Mouse (Mus musculus) intestine, embryonic 16.5 days (tissue): ENCODE measurements around the gene Mipol1. TPM values are rescaled to one million over a fixed set of nuclear protein-coding genes. Genes with fewer than 3 reads are reported as not detected.
A peak's percentile ranks its signal among the peaks of the same experiment; 100 is the strongest.

ENCODE experiments used
- ATAC-seq: fragments of 200-750 bp; cut with Nextera tagmentation; 2 replicates; pipeline ENCODE4 v1.8.0; 2017; ENCODE audit warnings: moderate TSS enrichment, moderate library complexity
- H3K27ac ChIP-seq: fragments of 300-500 bp; sonication (generic); 2 replicates; pipeline ENCODE4 v1.5.1; 2014; ENCODE audit warnings: mild to moderate bottlenecking, low read length
- H3K27me3 ChIP-seq: fragments of 300-500 bp; sonication (generic); replicated peaks from 2 replicates; pipeline ENCODE4 v1.6.1; 2014; ENCODE audit warnings: low read length, control low read depth, mixed read lengths; ENCODE audit not compliant: control insufficient read depth, insufficient read depth
- H3K36me3 ChIP-seq: fragments of 300-500 bp; sonication (generic); 2 replicates; pipeline ENCODE4 v1.6.1; 2014; ENCODE audit warnings: low read length, control low read depth; ENCODE audit not compliant: control insufficient read depth, insufficient read depth
- H3K4me1 ChIP-seq: fragments of 300-500 bp; sonication (generic); 2 replicates; pipeline ENCODE4 v1.6.1; 2014; ENCODE audit warnings: low read length, control low read depth, mixed read lengths; ENCODE audit not compliant: control insufficient read depth, insufficient read depth
- H3K4me2 ChIP-seq: fragments of 300-500 bp; sonication (generic); 2 replicates; pipeline ENCODE4 v1.6.1; 2014; ENCODE audit warnings: low read depth, low read length, control low read depth
- H3K4me3 ChIP-seq: fragments of 300-500 bp; sonication (generic); 2 replicates; pipeline ENCODE4 v1.5.1; 2014; ENCODE audit warnings: mild to moderate bottlenecking, low read length
- H3K9ac ChIP-seq: fragments of 300-500 bp; sonication (generic); 2 replicates; pipeline ENCODE4 v1.6.1; 2014; ENCODE audit warnings: low read depth, low read length
- H3K9me3 ChIP-seq: fragments of 300-500 bp; sonication (generic); 2 replicates; pipeline ENCODE4 v1.6.1; 2016; ENCODE audit warnings: low read length, control low read depth; ENCODE audit not compliant: control insufficient read depth
- WGBS: fragments of 180-500 bp; shearing (Covaris S2); extraction: QIAGEN DNeasy Blood & Tissue Kit; methylation state at CpG from one replicate; pipeline ENCODE4 v1.1.7; 2014; 5-methylcytosine and 5-hydroxymethylcytosine counted together
- polyA plus RNA-seq: library from polyadenylated mRNA; unstranded; fragments of >200 nt; fragmentation: Nextera tagmentation; extraction: Ambion mirVana; gene quantifications from 2 replicates; pipeline ENCODE4 v1.2.1, GENCODE M21; 2015

The Mipol1 gene
- 7.2 and 9.9 TPM in 2 replicates for polyA plus RNA-seq

DNA sequence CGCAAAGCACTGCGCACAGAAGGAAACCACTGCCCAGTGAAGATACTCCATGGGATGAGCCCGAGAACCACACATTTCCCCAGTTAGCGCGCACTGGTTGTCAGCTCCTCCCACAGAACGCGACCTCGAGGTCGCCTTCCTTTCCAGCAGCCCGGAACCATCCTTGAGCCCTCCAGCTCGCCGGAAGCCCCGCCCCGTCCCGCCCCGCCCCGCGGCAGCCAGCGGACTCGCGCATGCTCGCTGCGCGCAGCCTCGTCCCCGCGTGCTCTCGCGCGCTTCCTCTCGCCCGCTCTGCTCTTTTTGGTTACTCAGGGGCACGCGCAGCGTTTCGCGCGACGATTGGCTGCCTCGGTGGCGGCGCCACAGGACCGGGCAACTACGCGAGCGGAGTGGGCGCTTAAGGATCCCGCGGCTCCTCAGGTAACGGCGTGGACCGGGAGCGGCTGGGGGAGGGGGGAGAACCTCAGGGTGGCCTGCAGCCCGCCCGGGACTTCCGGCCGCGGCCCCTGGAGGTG is at the start of gene Mipol1, which contains the start of gene Prps1l3:
Mipol1 (plus strand) TSS at position 236 of the 515 bp plus-strand sequence.
Prps1l3 (plus strand) TSS at position 221 of the 515 bp plus-strand sequence.
- Histone ChIP-seq H3K27me3 (no peaks in the 10 kb centered on the region), H3K4me3 (peak within 1 kb of the TSS; percentile 83), H3K36me3 (no peaks in the 10 kb centered on the region), H3K27ac (peak within 1 kb of the TSS; percentile 90), H3K9ac (peak within 1 kb of the TSS; percentile 94), H3K4me2 (peak within 1 kb of the TSS; percentile 63), H3K4me1 (peaks cover 11% of the 10 kb centered on the region), H3K9me3 (no peaks in the 10 kb centered on the region)
- WGBS, result under 1% methylated on average over 58 of the region's 58 CpGs
- ATAC-seq, result peak; percentile 99

DNA sequence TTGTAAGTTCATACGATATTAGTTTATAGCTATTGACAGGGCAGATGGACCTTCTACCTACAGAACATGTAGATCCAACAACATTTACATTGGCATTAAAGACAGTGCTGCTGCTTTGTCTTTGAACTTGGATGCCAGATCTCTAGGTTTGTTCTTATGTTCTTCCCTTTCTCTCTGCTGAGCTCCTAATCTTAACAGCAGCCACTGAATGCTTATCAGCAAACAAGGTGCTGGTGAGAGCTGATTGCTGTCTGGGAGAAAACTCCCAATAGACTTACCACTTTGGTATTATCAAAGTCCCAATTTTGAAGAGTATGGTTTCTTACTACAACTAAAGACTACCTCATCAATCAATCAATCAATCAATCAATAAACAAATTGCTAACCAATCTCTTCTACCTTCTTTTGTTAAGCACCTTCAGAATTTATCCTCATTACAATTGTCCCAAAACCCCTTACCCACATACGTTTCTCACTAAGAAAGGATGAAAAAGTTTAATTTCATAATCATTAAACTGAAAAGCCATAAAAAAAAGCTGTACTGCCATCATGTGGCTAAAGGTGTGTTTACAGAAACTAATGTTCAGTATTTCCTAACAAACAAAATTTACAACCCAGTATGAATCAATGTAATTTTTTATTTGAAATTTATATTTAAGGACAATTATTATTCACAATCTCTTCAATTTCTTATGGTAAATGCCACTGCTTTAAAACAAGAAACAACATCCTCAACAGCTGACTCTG is 45.7 kb upstream of the Mipol1 start:
- no peaks in the 10 kb centered on the region for H3K36me3 ChIP-seq
- H3K4me3 ChIP-seq, result no peak overlapping the region
- no peak overlapping the region for H3K9ac ChIP-seq
- peaks cover 4% of the 10 kb centered on the region; the same call in 1 of the 2 replicates for H3K27me3 ChIP-seq
- no peak overlapping the region for H3K4me2 ChIP-seq
- 59% methylated on average over 2 of the region's 2 CpGs for WGBS
- no peak for ATAC-seq
- H3K9me3 ChIP-seq, result no peaks in the 10 kb centered on the region
- no peaks in the 10 kb centered on the region for H3K4me1 ChIP-seq
- no peak overlapping the region for H3K27ac ChIP-seq

DNA sequence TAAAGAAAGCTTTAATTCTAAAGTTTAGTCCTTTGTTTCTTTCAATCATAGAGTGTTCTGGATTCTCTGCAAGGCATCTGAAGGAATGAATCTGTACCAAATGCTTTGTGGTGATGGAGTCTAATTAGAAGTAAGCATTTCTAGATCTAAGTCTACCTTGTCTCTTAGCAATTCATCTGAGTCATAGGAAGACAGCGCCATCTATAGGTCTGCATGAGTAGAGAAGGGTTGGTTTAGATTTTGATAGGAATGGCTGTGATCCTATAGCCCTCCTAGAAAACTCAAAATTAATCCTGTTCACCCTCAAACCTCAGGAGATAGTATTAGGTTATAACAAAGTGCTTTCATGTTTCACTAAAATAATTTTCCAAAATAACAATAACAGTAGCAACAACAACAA is 44.8 kb upstream of the Mipol1 start:
- 0% methylated on average over 1 of the region's 1 CpGs for WGBS
- no peak for ATAC-seq

DNA sequence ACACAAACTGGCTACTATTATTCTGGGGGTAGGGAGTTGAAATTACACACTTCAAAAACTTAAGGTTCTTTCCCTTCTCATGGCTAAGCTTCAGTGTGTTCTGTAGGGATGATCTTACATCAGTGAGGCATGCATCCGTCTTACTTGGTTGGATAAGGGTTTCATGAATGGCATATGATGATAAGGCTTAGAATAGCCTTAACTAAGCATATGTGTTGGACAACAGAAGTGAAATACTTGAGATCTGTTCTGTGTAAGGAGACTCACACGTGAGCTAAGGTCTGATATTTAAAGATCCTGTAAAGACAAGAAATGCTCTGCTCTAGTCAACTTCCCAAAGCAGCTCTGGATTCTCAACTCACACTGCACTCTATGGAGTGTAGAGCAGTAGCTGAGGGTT is 44.1 kb upstream of the Mipol1 start:
- WGBS, result 71% methylated on average over 2 of the region's 2 CpGs
- no peak for ATAC-seq

More for the DNA sequence above, 44.8 kb upstream of the Mipol1 start:
- Histone ChIP-seq H3K27ac (no peak overlapping the region), H3K4me1 (no peaks in the 10 kb centered on the region), H3K4me2 (no peak overlapping the region), H3K9ac (no peak overlapping the region), H3K36me3 (no peaks in the 10 kb centered on the region), H3K27me3 (peaks cover 4% of the 10 kb centered on the region; the same call in 1 of the 2 replicates), H3K9me3 (no peaks in the 10 kb centered on the region), H3K4me3 (no peak overlapping the region)

DNA sequence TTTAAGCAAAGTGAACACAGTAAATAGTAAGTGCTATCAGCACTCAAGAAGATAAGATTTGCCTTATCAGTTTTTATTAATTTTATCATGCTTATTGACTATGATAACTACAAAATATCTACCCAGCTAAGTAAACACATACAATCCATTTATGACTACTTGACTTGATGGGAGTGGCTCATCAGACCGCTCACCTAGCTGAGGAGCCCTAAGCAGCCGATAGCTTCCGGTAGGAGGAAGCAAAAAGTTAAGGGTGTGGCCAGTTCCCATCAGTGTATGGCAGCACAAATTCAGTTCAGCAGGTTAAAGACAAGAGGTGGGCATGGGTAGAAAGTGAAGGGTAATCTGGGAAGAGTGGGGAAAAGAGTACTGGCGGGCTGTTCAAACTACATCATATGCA is 43.2 kb upstream of the Mipol1 start:
- Histone ChIP-seq H3K27me3 (peaks cover 6% of the 10 kb centered on the region; the same call in 1 of the 2 replicates), H3K27ac (no peak overlapping the region), H3K4me2 (no peak overlapping the region), H3K4me3 (no peak overlapping the region), H3K4me1 (no peaks in the 10 kb centered on the region), H3K36me3 (no peaks in the 10 kb centered on the region), H3K9ac (no peak overlapping the region), H3K9me3 (no peaks in the 10 kb centered on the region)
- ATAC-seq, result peak; percentile 89
- 67% methylated on average over 4 of the region's 4 CpGs for WGBS

More for the DNA sequence above, 44.1 kb upstream of the Mipol1 start:
- Histone ChIP-seq H3K9me3 (no peaks in the 10 kb centered on the region), H3K9ac (no peak overlapping the region), H3K4me2 (no peak overlapping the region), H3K4me3 (no peak overlapping the region), H3K36me3 (no peaks in the 10 kb centered on the region), H3K27ac (no peak overlapping the region), H3K27me3 (peaks cover 6% of the 10 kb centered on the region; the same call in 1 of the 2 replicates), H3K4me1 (no peaks in the 10 kb centered on the region)

DNA sequence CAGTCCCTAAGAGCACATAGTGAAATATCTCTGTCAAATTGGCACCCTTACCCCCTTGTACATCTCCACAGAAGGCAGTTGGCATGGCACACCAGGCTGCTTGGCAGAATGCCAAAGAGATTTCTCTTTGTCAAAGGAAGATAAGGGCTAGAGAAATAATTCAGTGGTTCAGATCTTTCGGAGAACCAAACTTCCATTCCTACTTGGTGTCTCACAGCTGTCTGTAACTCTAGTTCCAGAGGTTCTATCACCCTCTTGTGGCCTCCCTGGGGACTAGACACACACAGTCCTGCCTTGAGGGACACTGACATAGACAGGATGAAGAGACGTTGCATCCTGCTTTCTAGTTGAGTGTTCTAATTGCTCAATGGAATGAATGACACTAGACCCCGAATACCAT is 35.6 kb upstream of the Mipol1 start:
- Histone ChIP-seq H3K4me1 (peaks cover 4% of the 10 kb centered on the region; the same call in 1 of the 2 replicates), H3K27me3 (peaks cover 9% of the 10 kb centered on the region; the same call in 1 of the 2 replicates), H3K9me3 (no peaks in the 10 kb centered on the region), H3K9ac (no peak overlapping the region), H3K4me2 (no peak overlapping the region), H3K27ac (no peak overlapping the region), H3K4me3 (no peak overlapping the region), H3K36me3 (no peaks in the 10 kb centered on the region)
- ATAC-seq, result peak; percentile 65
- 27% methylated on average over 3 of the region's 3 CpGs for whole genome bisulfite sequencing

DNA sequence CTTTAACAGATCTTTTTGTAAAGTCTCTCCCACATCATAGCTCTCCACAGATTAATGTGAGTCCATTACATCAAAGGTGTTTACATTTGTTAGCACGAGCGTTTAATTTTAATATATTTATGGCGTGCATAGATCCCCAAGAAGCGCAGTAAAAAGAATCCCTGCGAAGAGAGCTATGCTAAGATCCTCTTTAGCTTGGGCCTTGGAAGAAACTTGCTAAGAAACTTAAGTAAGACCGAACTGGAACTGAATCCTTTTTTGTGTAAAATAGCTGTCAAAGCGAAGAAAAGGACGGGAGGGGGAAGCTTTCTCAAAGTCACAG is 34.0 kb upstream of the Mipol1 start:
- Histone ChIP-seq H3K9me3 (no peaks in the 10 kb centered on the region), H3K4me1 (peaks cover 4% of the 10 kb centered on the region; the same call in 1 of the 2 replicates), H3K27ac (no peak overlapping the region), H3K4me3 (peak overlapping the region; percentile 59), H3K4me2 (peak overlapping the region; percentile 94), H3K36me3 (no peaks in the 10 kb centered on the region), H3K9ac (peak overlapping the region; percentile 66), H3K27me3 (peaks cover 7% of the 10 kb centered on the region; the same call in 1 of the 2 replicates)
- no peak for ATAC-seq
- 15% methylated on average over 8 of the region's 8 CpGs for WGBS

DNA sequence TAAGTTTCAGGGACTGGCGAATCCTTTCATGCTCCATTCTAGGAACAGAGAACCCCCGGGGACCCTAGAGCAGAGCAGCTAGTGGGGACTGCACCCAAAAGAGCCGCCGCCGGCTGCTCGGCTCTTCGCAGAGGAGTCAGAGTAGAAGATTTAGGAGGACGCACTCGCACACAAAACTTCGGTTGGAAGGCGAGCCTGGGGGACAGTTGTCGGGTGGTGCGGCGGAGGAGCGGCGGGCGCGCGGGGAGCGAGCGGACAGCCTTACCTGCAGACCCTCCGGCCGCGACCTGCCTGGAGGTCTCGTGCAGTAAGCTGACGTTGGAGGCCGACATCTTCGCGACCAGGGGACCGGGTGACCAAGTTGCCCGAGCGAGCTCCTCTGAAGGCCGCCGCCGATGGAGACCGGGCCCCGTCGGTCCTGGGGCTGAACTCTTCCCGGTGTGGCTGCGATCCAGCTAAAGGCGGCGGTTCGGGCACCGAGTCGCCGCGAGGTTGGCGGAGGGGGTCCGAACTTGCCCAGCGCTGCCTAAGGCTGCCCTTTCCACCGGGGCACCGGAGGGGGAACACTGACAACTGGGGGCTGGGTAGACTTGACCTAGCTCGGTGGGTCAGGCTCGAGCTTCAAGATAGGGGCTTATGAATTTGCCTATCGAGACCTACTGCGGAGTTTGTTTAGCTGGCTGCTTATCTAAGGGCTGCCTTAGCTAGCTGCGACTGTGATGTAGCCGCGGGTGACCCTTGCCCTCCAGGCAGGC is 33.4 kb upstream of the Mipol1 start:
- Histone ChIP-seq H3K27ac (no peak overlapping the region), H3K4me1 (peaks cover 4% of the 10 kb centered on the region; the same call in 1 of the 2 replicates), H3K36me3 (no peaks in the 10 kb centered on the region), H3K9me3 (no peaks in the 10 kb centered on the region), H3K9ac (peak overlapping the region; percentile 66), H3K4me2 (peak overlapping the region; percentile 94), H3K27me3 (peaks cover 9% of the 10 kb centered on the region; the same call in 1 of the 2 replicates), H3K4me3 (peak overlapping the region; percentile 59)
- 3% methylated on average over 59 of the region's 59 CpGs for WGBS
- ATAC-seq, result peak; percentile 87
